8 mouse cellular contexts compared by ENCODE assay signal in genomic region chr10:42031021-42031420, GRCm38 (mm10). TPM values are rescaled to one million over a fixed set of nuclear protein-coding genes. Genes with fewer than 3 reads are reported as not detected.
A peak's percentile ranks its signal among the peaks of the same experiment; 100 is the strongest.
DNase-seq lines count a peak whose midpoint lies in the region; ATAC-seq and TF ChIP-seq lines count a peak whose summit lies in the region.

No protein-coding gene starts in this region.

- no peaks in the 10 kb centered on the region for H3K36me3 ChIP-seq in forebrain, embryonic 16.5 days (ENCODE audit: control insufficient read depth, insufficient read depth)
- H3K36me3 ChIP-seq in lung, embryonic 14.5 days (ENCODE audit: insufficient read depth), result no peaks in the 10 kb centered on the region

- H3K4me3 ChIP-seq in forebrain, embryonic 16.5 days (replicated peaks; ENCODE audit: low read length), result no peak overlapping the region
- H3K4me3 ChIP-seq in layer of hippocampus, adult 2 months, result peak overlapping the region; percentile 54
- H3K4me3 ChIP-seq in lung, embryonic 14.5 days (ENCODE audit: low read depth, low read length), result no peak overlapping the region

- DNase-seq in ES-CJ7 (ENCODE audit: low read depth, low spot score), result peak; percentile 93
- peak; percentile 91 to 94 for DNase-seq in cerebellum, adult 18-20 months
- DNase-seq in heart, postnatal 36 days, result peak; percentile 82 to 84
- peak; percentile 62 to 74 for DNase-seq in layer of hippocampus, adult 2 months (ENCODE audit: low spot score in 2 of 2)
- DNase-seq in lung, embryonic 14.5 days, result peak; percentile 82
- DNase-seq in thymus, adult 18-20 months, result peak; percentile 80 to 82

- H3K4me1 ChIP-seq in forebrain, embryonic 16.5 days (replicated peaks; ENCODE audit: control insufficient read depth, insufficient read depth, low read length), result peaks cover 3% of the 10 kb centered on the region
- no peaks in the 10 kb centered on the region; the same call in 1 of the 2 replicates for H3K4me1 ChIP-seq in lung, embryonic 14.5 days (ENCODE audit: insufficient read depth)

- intact Hi-C loops in heart, postnatal 36 days (cut with DNase I), result loop anchor here (2.0 to 5.0 kb wide), 5 partner anchors 50 to 260 kb away; partner anchors contain the start of gene Foxo3

- H3K9ac ChIP-seq in forebrain, embryonic 16.5 days (replicated peaks; ENCODE audit: low read depth, low read length), result no peak overlapping the region
- no peak overlapping the region; the same call in 1 of the 2 replicates for H3K9ac ChIP-seq in lung, embryonic 14.5 days

- H3K27ac ChIP-seq in forebrain, embryonic 16.5 days (ENCODE audit: low read length), result no peak overlapping the region
- H3K27ac ChIP-seq in layer of hippocampus, adult 2 months, result peak overlapping the region; percentile 12
- H3K27ac ChIP-seq in lung, embryonic 14.5 days (ENCODE audit: low read depth), result no peak overlapping the region

- H3K27me3 ChIP-seq in forebrain, embryonic 16.5 days (replicated peaks; ENCODE audit: control insufficient read depth, insufficient read depth, low read length), result no peaks in the 10 kb centered on the region
- H3K27me3 ChIP-seq in lung, embryonic 14.5 days (ENCODE audit: insufficient read depth, low read length), result no peaks in the 10 kb centered on the region

- WGBS in forebrain, embryonic 16.5 days, result 12% methylated on average over 16 of the region's 16 CpGs
- WGBS in lung, embryonic 14.5 days, result 15% methylated on average over 16 of the region's 16 CpGs

- peak; percentile 87 for TF ChIP-seq CTCF in layer of hippocampus, adult 2 months (conservative IDR thresholded peaks at IDR 0.05)
- peak; percentile 88 for TF ChIP-seq CTCF in lung, embryonic 14.5 days (IDR thresholded peaks at IDR 0.05; ENCODE audit: low read depth)

- H3K4me2 ChIP-seq in forebrain, embryonic 16.5 days (ENCODE audit: low read length), result peak overlapping the region; percentile 39
- peak overlapping the region; percentile 53 for H3K4me2 ChIP-seq in lung, embryonic 14.5 days

- ATAC-seq in forebrain, embryonic 16.5 days, result 0 out of 2 replicates have a peak, but pooled peaks have one; percentile 38
- ATAC-seq in lung, embryonic 14.5 days (ENCODE audit: insufficient read depth), result 0 out of 2 replicates have a peak, but pooled peaks have one; percentile 38
- peak; percentile 90 for ATAC-seq in neutrophil, adult 5-6 weeks (ENCODE audit: extremely low read depth, insufficient number of reproducible peaks, low FRiP score, poor library complexity, severe bottlenecking)

- H3K9me3 ChIP-seq in forebrain, embryonic 16.5 days (ENCODE audit: control insufficient read depth, low read length), result no peaks in the 10 kb centered on the region
- H3K9me3 ChIP-seq in lung, embryonic 14.5 days (ENCODE audit: low read depth, low read length), result no peaks in the 10 kb centered on the region

RNA-seq across cellular contexts. Expression of gene Armc2, which starts 12.8 kb away (rescaled TPM):
- polyA plus RNA-seq in forebrain, embryonic 16.5 days (2015; fragmentation: Nextera tagmentation; extraction: Ambion mirVana), result 8.2 and 10.1 TPM in 2 replicates
- total RNA-seq in heart, postnatal 36 days (2021), result 10 to 100 TPM in 1 of 2 experiments, 1 to 10 TPM in 1; 9.9 to 11.8 TPM
- 10 to 100 TPM; 11.1 to 11.8 TPM for total RNA-seq in layer of hippocampus, adult 2 months (2021)
- 1.6 and 2.6 TPM in 2 replicates for polyA plus RNA-seq in lung, embryonic 14.5 days (2014; fragmentation: Nextera tagmentation; extraction: Ambion mirVana)
- 0.25 TPM in 1 of 2 replicates, not detected in the other for total RNA-seq in neutrophil, adult 5-6 weeks (2017)

Comparison
In these comparisons a context has a peak if more than half of its experiments do, and no peak if none do; other contexts are left out.
1. ATAC-seq: peak in every context shown above with its lines; median percentile 90 in neutrophil, adult 5-6 weeks; 38 in forebrain, embryonic 16.5 days; 38 in lung, embryonic 14.5 days.